Mouse (Mus musculus) kidney, adult 11 months (tissue): Measurements from ENCODE around the gene Dpep1.
"Not testable (repeated sequence)": the region's sequence is repeated elsewhere in the genome, so short reads cannot be mapped to it uniquely, and the experiment has no call there.

Experiments used
- DNase-seq: peaks from one replicate; pipeline ENCODE4 v3.0.0; 2022

Dpep1 gene

GRCm38 (mm10) chr8:123212321-123213117 is 26.5 kb downstream of the Dpep1 start, which contains the start of the genes Chmp1a and Spata33:
Chmp1a (minus strand) TSS chr8:123212763.
Spata33 (plus strand) TSS chr8:123212832.
- peak; percentile 98 for DNase-seq

DNA sequence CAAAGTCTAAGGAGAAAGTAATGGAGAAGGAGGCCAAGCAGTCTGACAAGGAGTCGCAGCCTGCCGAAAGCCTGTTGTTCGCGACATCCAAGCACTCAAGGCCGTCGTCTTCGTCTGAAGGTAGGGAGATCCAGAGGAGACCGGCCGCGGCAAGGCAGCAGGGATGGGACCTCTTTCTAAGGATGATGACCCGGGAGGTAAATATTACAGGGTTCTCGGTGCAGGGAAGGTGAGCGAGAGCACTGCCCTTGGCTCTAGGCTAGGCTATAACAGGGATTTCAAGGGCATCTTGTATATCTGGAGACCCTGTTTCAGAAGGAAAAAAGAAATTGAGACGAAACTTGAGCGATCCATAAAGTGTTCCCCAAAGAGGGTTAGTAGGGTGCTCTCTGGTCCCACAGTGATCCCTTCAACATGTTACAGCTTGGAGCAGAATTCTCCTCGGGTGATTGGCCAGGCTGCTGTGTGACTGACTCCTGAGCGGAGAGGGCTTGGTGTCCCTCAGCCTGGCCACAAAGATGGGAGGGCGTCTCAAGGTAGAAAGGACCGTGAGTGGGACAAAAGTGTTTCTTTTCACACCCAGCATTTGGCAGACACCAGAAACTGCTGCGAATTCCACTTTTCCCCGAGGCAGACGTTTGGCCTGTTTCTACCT is 27.2 kb downstream of the Dpep1 start:
- DNase-seq: no peak

GRCm38 (mm10) chr8:123215430-123215829 is 29.4 kb downstream of the Dpep1 start:
- DNase-seq: no peak

DNA sequence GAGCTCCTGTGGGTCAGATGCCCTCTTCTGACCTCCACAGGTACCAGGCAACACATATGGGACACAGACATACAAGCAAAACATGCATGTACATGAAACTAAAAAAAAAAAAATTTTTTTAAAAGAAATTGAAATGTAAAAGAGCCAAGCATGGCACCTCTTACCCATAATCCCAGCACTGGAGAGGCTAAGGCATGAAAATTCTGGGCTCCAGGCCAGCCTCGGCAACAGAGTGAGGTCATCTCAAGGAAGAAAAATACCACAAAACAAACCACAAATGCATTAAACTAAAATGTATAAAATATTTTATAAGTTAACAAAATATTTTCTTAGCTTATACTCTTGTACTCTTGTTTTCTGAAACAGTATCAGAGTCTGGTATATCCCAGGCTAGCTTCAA is 34.9 kb downstream of the Dpep1 start:
- no peak for DNase-seq

DNA sequence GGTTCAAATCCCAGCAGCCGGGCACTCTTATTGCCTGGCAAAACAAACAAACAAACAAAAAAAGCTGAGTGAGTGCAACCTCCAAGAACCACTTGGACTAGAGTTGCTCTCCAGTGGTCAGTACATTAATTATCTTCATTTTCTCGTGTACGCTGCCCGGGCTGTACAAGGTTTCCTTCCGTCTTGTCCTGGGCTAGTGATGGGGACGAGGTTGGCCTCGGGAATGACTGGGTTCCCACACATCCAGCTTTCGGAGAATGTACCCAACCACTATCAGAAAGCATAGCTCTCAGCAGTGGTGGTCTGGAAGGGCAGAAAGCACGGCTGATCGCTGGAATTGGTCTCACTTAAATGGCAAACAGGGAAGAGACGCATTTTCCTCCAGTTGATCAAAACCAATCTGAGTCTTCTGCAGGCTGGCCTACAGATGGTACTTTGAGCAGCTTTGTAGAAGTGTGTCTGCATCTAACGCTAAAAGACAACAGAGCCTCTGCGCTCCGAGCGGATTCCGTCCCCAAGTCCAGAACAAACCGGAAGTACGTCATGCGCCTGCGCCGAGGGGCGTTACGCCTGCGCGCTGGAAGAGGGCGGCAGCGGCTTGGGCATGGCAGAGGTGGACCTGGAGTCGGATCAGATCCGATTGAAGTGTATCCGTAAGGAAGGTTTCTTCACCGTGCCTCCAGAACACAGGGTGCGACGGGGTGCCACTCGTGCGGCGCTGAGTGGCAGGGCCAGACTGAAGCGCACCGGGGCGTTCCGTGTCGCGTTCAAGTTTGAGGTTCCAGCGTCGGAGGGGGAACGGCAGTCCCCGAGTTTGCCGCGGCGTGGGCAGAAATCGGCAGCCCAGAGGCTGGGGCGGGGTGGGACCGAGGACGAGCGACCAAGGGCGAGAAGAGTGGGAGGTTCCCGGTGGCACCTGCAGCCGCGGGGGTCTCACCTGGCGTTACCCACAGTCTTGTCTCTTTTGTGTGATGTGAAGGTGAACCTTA is 38.5 kb downstream of the Dpep1 start, which contains the start of gene Cdk10:
TSS of gene Cdk10 (plus strand) at position 565 of the 989 bp plus-strand sequence.
- peak; percentile 89 for DNase-seq

- DNase-seq: no peak
Measured at GRCm38 (mm10) chr8:123228416-123228815, 42.4 kb downstream of the Dpep1 start.

DNA sequence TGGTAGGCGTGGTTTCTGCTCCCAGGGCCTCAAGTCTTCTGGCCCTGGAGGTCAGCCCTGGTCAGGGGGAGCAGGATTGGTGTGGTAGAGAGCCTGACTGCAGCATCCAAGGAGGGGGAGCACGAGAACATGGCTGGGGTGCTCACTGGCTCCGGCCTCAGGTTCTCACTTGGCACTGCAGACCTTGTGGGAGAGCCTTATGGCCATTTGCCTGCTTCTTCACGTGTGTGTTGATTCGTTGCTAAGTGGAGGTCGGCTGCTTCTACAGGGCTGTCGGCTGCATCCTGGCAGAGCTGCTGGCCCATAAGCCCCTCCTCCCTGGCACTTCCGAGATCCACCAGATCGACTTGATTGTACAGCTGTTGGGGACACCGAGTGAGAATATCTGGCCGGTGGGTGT is 44.3 kb downstream of the Dpep1 start:
- not testable (repeated sequence) for DNase-seq

GRCm38 (mm10) chr8:123231742-123232141 is 45.7 kb downstream of the Dpep1 start:
- no peak for DNase-seq

DNA sequence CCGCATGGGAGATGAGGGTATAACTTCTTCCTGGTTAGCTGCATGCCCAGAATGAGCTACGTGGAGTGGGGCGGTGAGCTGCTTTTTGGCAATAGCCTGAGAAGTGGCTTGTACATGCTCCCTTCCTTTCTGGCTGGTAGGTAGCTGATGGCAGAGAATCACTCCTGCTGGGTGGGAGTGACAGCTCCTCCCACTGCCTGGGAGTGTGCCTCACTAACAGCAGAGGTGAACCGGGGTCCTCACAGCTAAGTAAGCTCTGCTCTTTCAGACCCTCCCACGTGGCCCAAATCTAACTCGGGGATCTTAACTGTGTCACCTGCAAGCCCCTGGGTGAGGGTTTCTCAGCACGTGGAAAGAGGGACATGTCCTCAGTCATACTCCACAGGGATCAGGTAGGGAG is 46.5 kb downstream of the Dpep1 start:
- DNase-seq: no peak

DNA sequence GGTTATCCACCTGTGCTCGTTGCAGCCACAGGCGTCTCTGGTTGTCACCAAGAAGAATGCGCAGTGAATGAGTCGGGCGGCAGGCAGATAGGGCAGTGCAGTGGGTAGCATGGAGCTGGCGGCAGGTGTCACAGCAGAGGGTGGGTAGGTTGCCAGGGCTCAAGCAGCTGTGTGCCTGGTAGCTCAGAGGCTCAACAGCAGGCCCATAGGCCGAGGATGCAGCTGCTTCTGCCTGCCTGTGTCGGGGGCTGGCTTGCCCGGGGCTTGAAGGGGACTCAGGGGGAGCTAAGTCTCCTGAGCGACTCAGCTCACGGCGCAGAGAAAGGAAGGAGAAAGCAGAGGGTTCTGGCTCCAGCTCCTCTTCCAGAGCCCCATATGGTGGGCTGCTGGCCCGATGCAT is 47.3 kb downstream of the Dpep1 start:
- DNase-seq: no peak

DNA sequence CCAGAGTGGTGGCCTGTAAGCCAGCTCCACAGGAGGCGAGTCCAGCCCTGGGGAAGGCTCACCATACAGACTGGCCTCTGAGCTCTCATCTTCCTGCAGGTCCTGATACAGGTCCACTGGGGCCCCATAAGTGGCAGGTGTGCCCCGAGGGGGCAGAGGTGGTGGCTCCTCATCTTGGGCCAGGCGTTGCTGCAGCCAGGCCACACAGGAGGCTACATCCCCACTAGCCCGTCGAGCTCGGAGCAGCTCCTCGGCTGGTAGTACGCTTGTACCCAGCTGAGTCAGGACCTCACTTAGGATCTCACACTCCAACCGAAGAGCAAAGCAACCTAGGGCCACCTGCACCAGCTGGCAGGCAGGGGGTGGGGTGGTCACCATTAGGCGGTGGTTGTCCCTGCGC is 47.7 kb downstream of the Dpep1 start:
- no peak for DNase-seq

- no peak for DNase-seq
Measured at GRCm38 (mm10) chr8:123234918-123235519, 49.0 kb downstream of the Dpep1 start.

GRCm38 (mm10) chr8:123235520-123236497 is 49.8 kb downstream of the Dpep1 start, which contains the start of gene Spata2l:
Spata2l (minus strand) TSS chr8:123236233.
- DNase-seq: peak; percentile 96

GRCm38 (mm10) chr8:123239398-123239797 is 53.4 kb downstream of the Dpep1 start:
- DNase-seq: no peak

DNA sequence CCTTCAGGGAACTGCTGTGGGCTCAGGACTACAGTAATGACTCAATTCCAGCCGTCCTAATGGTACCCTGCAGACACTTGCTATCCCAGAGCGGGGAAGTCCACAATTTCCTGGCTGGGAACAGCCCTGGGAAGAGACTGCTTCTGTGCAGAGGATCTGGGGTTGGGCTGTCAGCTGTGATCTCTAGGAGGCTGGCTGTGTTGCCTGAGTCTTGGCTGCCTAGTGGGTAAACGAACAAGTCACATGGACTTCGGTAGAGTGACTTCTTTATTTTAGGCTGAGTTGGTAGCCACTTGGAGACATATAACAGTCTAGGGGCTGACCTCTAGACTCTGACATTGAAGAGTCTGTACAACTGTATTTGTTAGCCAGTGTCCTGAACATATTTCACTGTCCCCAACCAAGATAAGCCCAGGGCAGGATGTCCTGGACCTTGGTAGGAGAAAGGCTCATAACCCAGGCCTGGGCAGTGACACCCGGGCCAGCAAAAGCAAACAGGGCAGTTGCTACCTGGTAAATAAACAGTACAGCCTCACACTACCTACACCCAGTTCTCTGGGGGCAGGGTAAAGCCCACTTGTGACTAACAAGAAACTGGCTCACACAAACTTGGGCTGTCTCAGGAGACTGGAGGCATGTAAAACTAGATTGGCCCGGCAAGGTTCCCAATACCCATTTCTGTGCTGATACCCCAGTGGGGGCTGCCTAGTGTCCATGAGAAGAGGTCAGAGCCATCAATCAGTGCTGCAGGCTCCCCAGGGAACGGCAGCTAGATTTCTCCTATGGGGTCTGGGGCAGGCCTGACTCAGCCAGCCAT is 56.3 kb downstream of the Dpep1 start:
- DNase-seq: no peak

GRCm38 (mm10) chr8:123243053-123243452 is 57.0 kb downstream of the Dpep1 start:
- no peak for DNase-seq

- DNase-seq: peak; percentile 76
Measured at GRCm38 (mm10) chr8:123244382-123244781, 58.3 kb downstream of the Dpep1 start.

- DNase-seq: no peak
Measured at GRCm38 (mm10) chr8:123245543-123245942, 59.5 kb downstream of the Dpep1 start.

- no peak for DNase-seq
Measured at GRCm38 (mm10) chr8:123247748-123248147, 61.7 kb downstream of the Dpep1 start.

DNA sequence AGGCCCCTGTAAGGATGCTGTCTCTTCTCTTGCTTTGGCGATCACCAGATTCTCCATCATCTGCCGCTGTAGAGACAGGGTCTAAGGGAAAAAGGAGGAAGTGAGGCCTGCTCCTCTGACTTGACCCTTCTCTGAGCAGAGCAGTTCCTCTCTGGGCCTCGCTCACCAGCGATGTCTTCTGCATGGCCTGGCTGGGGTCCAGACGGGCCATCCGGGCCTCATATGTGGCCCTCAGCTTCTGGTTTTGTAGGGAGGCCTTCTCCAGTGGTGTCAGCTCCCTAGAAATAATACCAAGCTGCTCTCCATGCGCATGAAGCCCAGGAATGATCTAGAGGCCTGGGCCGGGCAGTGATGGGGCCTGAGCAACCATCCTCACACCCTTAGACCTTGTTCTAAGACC is 62.6 kb downstream of the Dpep1 start:
- DNase-seq: no peak
